Mouse (Mus musculus): ENCODE results near the gene Gm49450. TPM values are rescaled to one million over a fixed set of nuclear protein-coding genes. Genes with fewer than 3 reads are reported as not detected.

Gene Gm49450
- polyA plus RNA-seq, 1 experiment, result not detected

GRCm38 (mm10) chr15:98984681-98985080 lies 31.3 kb upstream of the Gm49450 start:
- 0 out of 2 replicates have a peak overlapping the region, but pooled peaks have one; percentile 2 for H3K27ac ChIP-seq (ENCODE audit: insufficient read depth, low read depth, low read length)
- DNase-seq, result no peak
- H3K4me1 ChIP-seq (ENCODE audit: control insufficient read depth, insufficient read depth, low read length), result no peaks in the 10 kb centered on the region
- H3K27me3 ChIP-seq (replicated peaks; ENCODE audit: control insufficient read depth, insufficient read depth, low read length), result no peaks in the 10 kb centered on the region
- WGBS, result 70% methylated on average over 6 of the region's 6 CpGs
- TF ChIP-seq CTCF (conservative IDR thresholded peaks at IDR 0.05; ENCODE audit: insufficient read depth, insufficient read length, low read depth, low read length) (no peak), POLR2A (IDR thresholded peaks at IDR 0.05; ENCODE audit: low read depth, low read length) (no peak)
- no peak overlapping the region for H3K4me3 ChIP-seq (ENCODE audit: insufficient read depth, low read depth, low read length)
- no peaks in the 10 kb centered on the region for H3K36me3 ChIP-seq (ENCODE audit: control insufficient read depth, insufficient read depth, low read length)

GRCm38 (mm10) chr15:98983431-98984081 lies 30.2 kb upstream of the Gm49450 start:
- H3K36me3 ChIP-seq (ENCODE audit: control insufficient read depth, insufficient read depth, low read length), result no peaks in the 10 kb centered on the region
- H3K27me3 ChIP-seq (replicated peaks; ENCODE audit: control insufficient read depth, insufficient read depth, low read length), result no peaks in the 10 kb centered on the region
- no peak for DNase-seq
- no peaks in the 10 kb centered on the region for H3K4me1 ChIP-seq (ENCODE audit: control insufficient read depth, insufficient read depth, low read length)
- no peak overlapping the region for H3K4me3 ChIP-seq (ENCODE audit: insufficient read depth, low read depth, low read length)
- H3K27ac ChIP-seq (ENCODE audit: insufficient read depth, low read depth, low read length), result no peak overlapping the region
- TF ChIP-seq POLR2A (IDR thresholded peaks at IDR 0.05; ENCODE audit: low read depth, low read length) (no peak), CTCF (conservative IDR thresholded peaks at IDR 0.05; ENCODE audit: insufficient read depth, insufficient read length, low read depth, low read length) (no peak)
- WGBS, result 83% methylated on average over 16 of the region's 16 CpGs

DNA sequence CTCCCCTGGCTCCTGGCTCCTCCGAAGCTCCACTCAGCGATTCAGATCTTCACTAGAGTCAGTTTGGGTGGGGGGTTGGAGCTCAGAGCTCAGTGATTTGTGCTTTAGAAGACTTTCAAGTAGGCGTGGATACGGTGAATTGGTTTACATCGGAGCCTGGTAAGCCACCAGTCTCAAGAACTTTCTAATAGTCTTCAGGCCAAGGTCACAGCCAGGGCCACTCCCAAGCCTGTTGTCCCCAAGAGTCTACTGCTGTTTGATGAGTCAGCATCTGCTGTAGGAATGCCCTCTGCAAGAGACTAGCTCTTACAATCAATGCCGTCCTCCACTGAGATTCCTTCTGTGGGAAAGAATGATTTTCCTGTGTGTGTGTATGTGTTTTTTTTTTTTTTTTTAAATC lies 28.7 kb upstream of the Gm49450 start:
- Histone ChIP-seq H3K4me1 (ENCODE audit: control insufficient read depth, insufficient read depth, low read length) (peaks cover 8% of the 10 kb centered on the region; the same call in 1 of the 2 replicates), H3K27ac (ENCODE audit: insufficient read depth, low read depth, low read length) (no peak overlapping the region), H3K4me3 (ENCODE audit: insufficient read depth, low read depth, low read length) (no peak overlapping the region), H3K36me3 (ENCODE audit: control insufficient read depth, insufficient read depth, low read length) (no peaks in the 10 kb centered on the region), H3K27me3 (replicated peaks; ENCODE audit: control insufficient read depth, insufficient read depth, low read length) (no peaks in the 10 kb centered on the region)
- DNase-seq, result no peak
- TF ChIP-seq CTCF (conservative IDR thresholded peaks at IDR 0.05; ENCODE audit: insufficient read depth, insufficient read length, low read depth, low read length) (no peak), POLR2A (IDR thresholded peaks at IDR 0.05; ENCODE audit: low read depth, low read length) (no peak)
- WGBS, result 87% methylated on average over 6 of the region's 6 CpGs

- Histone ChIP-seq H3K4me1 (ENCODE audit: control insufficient read depth, insufficient read depth, low read length) (peaks cover 8% of the 10 kb centered on the region; the same call in 1 of the 2 replicates), H3K4me3 (ENCODE audit: insufficient read depth, low read depth, low read length) (no peak overlapping the region), H3K27ac (ENCODE audit: insufficient read depth, low read depth, low read length) (no peak overlapping the region), H3K36me3 (ENCODE audit: control insufficient read depth, insufficient read depth, low read length) (no peaks in the 10 kb centered on the region), H3K27me3 (replicated peaks; ENCODE audit: control insufficient read depth, insufficient read depth, low read length) (no peaks in the 10 kb centered on the region)
- TF ChIP-seq CTCF (conservative IDR thresholded peaks at IDR 0.05; ENCODE audit: insufficient read depth, insufficient read length, low read depth, low read length) (no peak), POLR2A (IDR thresholded peaks at IDR 0.05; ENCODE audit: low read depth, low read length) (no peak)
- no peak for DNase-seq
- 76% methylated on average over 7 of the region's 7 CpGs for WGBS
Measured at GRCm38 (mm10) chr15:98980012-98980614, 26.8 kb upstream of the Gm49450 start.

GRCm38 (mm10) chr15:98978409-98979172 lies 25.2 kb upstream of the Gm49450 start:
- no peak overlapping the region for H3K4me3 ChIP-seq (ENCODE audit: insufficient read depth, low read depth, low read length)
- no peaks in the 10 kb centered on the region for H3K27me3 ChIP-seq (replicated peaks; ENCODE audit: control insufficient read depth, insufficient read depth, low read length)
- DNase-seq, result no peak
- 71% methylated on average over 20 of the region's 20 CpGs for WGBS
- H3K27ac ChIP-seq (ENCODE audit: insufficient read depth, low read depth, low read length), result no peak overlapping the region
- no peaks in the 10 kb centered on the region for H3K36me3 ChIP-seq (ENCODE audit: control insufficient read depth, insufficient read depth, low read length)
- H3K4me1 ChIP-seq (ENCODE audit: control insufficient read depth, insufficient read depth, low read length), result peaks cover 8% of the 10 kb centered on the region; the same call in 1 of the 2 replicates
- TF ChIP-seq CTCF (conservative IDR thresholded peaks at IDR 0.05; ENCODE audit: insufficient read depth, insufficient read length, low read depth, low read length), result no peak
- no peak for TF ChIP-seq POLR2A (IDR thresholded peaks at IDR 0.05; ENCODE audit: low read depth, low read length)

GRCm38 (mm10) chr15:98977759-98978408 lies 24.5 kb upstream of the Gm49450 start:
- WGBS, result 40% methylated on average over 14 of the region's 14 CpGs
- peak; percentile 95 for DNase-seq

More at GRCm38 (mm10) chr15:98977759-98978408, 24.5 kb upstream of the Gm49450 start:
- peak overlapping the region; percentile 70 for H3K27ac ChIP-seq (ENCODE audit: insufficient read depth, low read depth, low read length)
- peaks cover 8% of the 10 kb centered on the region; the same call in 1 of the 2 replicates for H3K4me1 ChIP-seq (ENCODE audit: control insufficient read depth, insufficient read depth, low read length)
- no peaks in the 10 kb centered on the region for H3K27me3 ChIP-seq (replicated peaks; ENCODE audit: control insufficient read depth, insufficient read depth, low read length)
- no peaks in the 10 kb centered on the region for H3K36me3 ChIP-seq (ENCODE audit: control insufficient read depth, insufficient read depth, low read length)
- TF ChIP-seq CTCF (conservative IDR thresholded peaks at IDR 0.05; ENCODE audit: insufficient read depth, insufficient read length, low read depth, low read length) (no peak), POLR2A (IDR thresholded peaks at IDR 0.05; ENCODE audit: low read depth, low read length) (no peak)
- no peak overlapping the region for H3K4me3 ChIP-seq (ENCODE audit: insufficient read depth, low read depth, low read length)

Data from kidney, adult 2 months (tissue).